Mouse (Mus musculus) CH12.LX (cell line): ENCODE measurements around the gene Scaf11.

Experiments
- EP300 ChIP-seq: IDR thresholded peaks from 2 replicates; pipeline ENCODE4 v1.6.1; 2011; ENCODE audit warnings: low read length, improper control_type of control experiment
- MXI1 ChIP-seq: IDR thresholded peaks from 2 replicates; pipeline ENCODE4 v1.6.1; 2011; ENCODE audit warnings: mild to moderate bottlenecking, low read depth, low read length, improper control_type of control experiment
- POLR2A ChIP-seq: IDR thresholded peaks from 2 replicates; pipeline ENCODE4 v1.6.1; 2011; ENCODE audit warnings: low read depth, mild to moderate bottlenecking, improper control_type of control experiment, low read length
- UBTF ChIP-seq: IDR thresholded peaks from 2 replicates; pipeline ENCODE4 v1.6.1; 2012; ENCODE audit warnings: low read depth, mild to moderate bottlenecking, inconsistent platforms, low read length, improper control_type of control experiment, moderate library complexity
- ZKSCAN1 ChIP-seq: IDR thresholded peaks from 2 replicates; pipeline ENCODE4 v1.6.1; 2012; ENCODE audit warnings: low read depth, inconsistent platforms, low read length, improper control_type of control experiment, borderline replicate concordance
- ZMIZ1 ChIP-seq: IDR thresholded peaks from 2 replicates; pipeline ENCODE4 v1.6.1; 2012; ENCODE audit warnings: low read depth, mild to moderate bottlenecking, inconsistent platforms, low read length, improper control_type of control experiment

- no peak for TF ChIP-seq ZKSCAN1
- no peak for TF ChIP-seq EP300
- no peak for TF ChIP-seq MXI1
- TF ChIP-seq UBTF: no peak
- no peak for TF ChIP-seq POLR2A
- TF ChIP-seq ZMIZ1: no peak
Measured at GRCm38 (mm10) chr15:96478006-96478405, 17.4 kb upstream of the Scaf11 start.
